Mouse (Mus musculus) regulatory T cell (primary cell): Measurements from ENCODE around the gene Ambp.

Source experiments
- in situ Hi-C: fragments of 300-600 bp; cut with MboI, MseI; formaldehyde crosslinking; loops from one replicate; pipeline ENCODE4 v1.15.1; 2025; ENCODE audit warnings: high pct_unique_total_duplicates

Ambp gene

DNA sequence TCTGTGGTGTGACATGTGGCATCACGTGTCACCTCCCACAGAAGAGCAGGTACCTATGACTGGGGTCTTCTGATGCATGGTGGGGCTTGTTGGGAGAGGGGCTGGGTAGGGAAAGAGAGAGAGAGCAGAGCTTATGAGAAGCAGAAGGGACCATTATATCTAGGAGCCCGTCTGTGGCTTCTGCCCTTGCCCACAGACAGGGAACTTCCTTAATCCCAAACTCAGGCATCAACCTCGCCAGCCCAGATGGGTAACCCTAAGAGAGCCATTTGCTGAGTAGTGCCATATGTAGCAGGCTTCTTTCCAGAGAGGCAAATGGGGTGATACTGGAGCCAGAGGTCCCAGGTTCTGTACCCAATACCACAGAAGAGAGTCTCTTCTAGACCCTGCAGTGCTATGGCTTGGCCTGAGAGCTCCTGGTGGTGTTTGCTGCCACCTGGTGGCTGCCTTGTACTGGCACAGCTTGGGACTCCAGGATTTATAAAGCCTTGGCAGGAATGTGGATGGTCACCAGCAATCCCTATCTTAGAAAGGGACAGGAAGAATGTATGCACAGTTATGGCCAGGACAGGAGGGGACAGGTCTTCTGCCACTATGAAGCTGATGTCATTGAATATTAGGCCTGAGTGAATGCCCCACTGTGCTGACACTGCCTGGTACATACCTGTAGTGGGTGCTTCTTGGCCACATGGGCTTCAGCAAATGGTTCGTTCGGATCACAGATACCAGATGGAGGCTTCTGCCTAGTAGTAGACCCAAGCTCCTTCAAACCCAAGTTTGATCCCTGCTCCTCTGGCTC, 35.8 kb downstream of the Ambp start:
- in situ Hi-C loops = loop anchor here (5.0 kb wide), 1 partner anchor 227 kb away; no protein-coding TSS in a partner anchor

DNA sequence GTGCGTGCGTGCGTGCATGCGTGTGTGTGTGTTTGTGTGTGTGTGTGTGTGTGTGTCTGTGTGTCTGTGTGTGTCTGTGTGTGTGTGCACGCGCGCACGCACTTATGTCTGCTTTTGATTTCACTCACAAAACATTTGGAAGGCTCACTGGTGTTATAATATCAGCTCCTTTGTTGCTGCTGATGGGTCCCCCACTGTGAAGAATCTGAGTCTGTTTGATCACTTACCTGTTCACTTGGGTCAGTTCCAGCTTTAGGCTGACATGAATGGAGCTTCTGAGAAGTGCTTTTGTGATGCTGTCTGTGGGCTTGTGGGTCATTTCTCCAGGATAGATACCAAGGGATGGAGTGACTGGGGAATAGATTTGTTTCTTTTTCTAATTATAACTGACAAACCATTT, 48.9 kb downstream of the Ambp start:
- in situ Hi-C loops = no loop called here

DNA sequence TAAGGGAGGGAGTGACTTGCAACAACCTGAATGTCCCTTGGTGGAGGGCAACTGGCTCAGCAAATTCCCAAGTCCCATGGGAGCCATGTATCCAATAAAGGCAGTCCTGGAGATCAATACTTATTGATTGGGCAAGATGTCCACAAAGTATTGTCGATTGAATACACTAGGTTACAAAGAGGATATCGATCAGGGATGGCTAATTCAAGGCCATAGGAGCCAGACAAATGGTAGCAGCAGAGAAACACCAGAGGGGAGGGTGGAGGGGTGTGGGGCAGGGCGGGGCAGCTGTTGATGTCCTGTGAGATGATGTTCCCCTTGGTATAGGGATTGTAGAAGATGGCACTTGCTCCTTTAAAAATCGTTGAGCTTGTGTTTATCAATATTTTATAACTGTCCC, 52.6 kb downstream of the Ambp start:
- in situ Hi-C loops = loop anchor here (5.0 kb wide), 1 partner anchor 70 kb away; no protein-coding TSS in a partner anchor

DNA sequence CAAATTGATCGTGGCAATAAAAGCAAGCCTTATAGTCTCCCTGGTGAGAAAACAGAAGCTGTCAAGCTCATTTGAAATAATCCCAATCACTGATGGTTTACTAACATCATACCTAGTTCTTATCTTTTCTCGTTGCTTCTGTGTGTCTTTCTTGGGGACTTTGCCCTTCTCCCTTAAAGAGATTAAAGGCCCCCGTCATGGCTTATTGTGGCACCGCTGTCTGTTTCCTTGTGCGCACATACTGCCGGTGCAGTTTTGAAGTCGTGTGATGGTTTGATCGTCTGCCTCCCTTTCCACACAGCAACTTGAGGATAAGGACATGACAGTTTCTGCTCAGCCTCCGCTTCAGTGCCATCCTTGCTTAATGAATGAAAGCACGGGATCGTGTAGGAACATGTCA, 54.1 kb downstream of the Ambp start:
- in situ Hi-C loops = loop anchor here (5.0 kb wide), 1 partner anchor 68 kb away; no protein-coding TSS in a partner anchor

DNA sequence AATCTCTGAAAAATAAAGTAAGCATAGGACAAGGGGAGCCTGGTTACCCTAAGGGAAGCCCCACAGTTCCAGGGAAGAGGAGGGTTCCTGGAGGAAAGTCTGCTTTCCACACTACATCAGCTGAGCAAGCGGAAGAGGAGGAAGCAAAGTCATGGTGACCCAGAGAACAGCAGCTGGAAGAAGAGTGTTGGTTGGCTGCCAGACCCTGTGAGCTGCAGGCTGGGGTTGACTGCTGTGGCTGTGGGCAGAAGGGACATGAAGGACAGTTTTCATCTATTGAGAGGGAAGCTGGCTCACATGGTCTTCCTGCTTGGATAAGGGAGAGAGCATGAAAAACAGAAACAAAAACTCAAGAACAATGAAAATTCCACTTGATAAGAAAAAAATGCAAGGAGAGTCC, 57.0 kb downstream of the Ambp start:
- in situ Hi-C loops = no loop called here
